Comparison of ENCODE assay signal across 8 mouse cellular contexts in the genomic region with DNA sequence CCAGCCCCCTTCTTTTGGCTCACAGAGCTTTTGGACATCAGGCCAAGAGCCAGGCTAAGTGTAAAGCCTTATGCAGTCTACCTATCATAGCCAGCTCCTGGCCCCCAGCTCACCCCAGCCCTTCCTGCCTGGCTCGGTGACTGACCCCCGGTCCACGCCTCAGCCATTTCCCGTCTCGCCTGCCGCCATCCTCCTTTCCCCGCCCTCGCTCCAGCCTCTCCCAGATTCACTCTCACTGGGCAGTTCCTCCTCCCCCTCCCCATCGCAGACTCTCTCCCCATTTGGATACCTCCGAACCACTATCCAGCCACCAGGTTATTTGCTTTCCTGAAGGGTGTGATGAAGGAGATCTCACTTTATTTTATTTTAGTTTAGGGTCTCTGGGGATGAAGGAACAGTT. TPM values are rescaled to one million over a fixed set of nuclear protein-coding genes. Genes with fewer than 3 reads are reported as not detected.
DNase-seq lines count a peak whose midpoint lies in the region; ATAC-seq and TF ChIP-seq lines count a peak whose summit lies in the region.

No protein-coding gene starts in this region.

- 0 out of 2 replicates have a peak overlapping the region, but pooled peaks have one; percentile 26 for H3K4me3 ChIP-seq in kidney, adult 2 months (ENCODE audit: insufficient read depth, low read depth, low read length)
- H3K4me3 ChIP-seq in heart, embryonic 12.5 days: peak overlapping the region; percentile 47
- H3K4me3 ChIP-seq in midbrain, embryonic 16.5 days (ENCODE audit: low read depth, low read length): no peak overlapping the region

- H3K9me3 ChIP-seq in heart, embryonic 12.5 days (replicated peaks): no peaks in the 10 kb centered on the region
- H3K9me3 ChIP-seq in midbrain, embryonic 16.5 days (replicated peaks; ENCODE audit: control insufficient read depth, low read length, poor library complexity, severe bottlenecking): no peaks in the 10 kb centered on the region

- peak; percentile 42 for DNase-seq in kidney, adult 2 months
- DNase-seq in kidney, adult 8-10 months: no peak
- peak; percentile 51 to 66 for DNase-seq in kidney, postnatal 25 days
- DNase-seq in left cerebral cortex, adult 18-20 months (ENCODE audit: low spot score in 2 of 2): no peak

- no peaks in the 10 kb centered on the region; the same call in 1 of the 2 replicates for H3K27me3 ChIP-seq in kidney, adult 2 months (replicated peaks; ENCODE audit: control insufficient read depth, insufficient read depth, low read length)
- peaks cover 67% of the 10 kb centered on the region for H3K27me3 ChIP-seq in heart, embryonic 12.5 days (replicated peaks)
- H3K27me3 ChIP-seq in midbrain, embryonic 16.5 days (ENCODE audit: control insufficient read depth, insufficient read depth, low read depth, low read length): peaks cover 55% of the 10 kb centered on the region

- no peak overlapping the region for H3K27ac ChIP-seq in kidney, adult 2 months (ENCODE audit: insufficient read depth, low read depth, low read length)
- no peak overlapping the region for H3K27ac ChIP-seq in heart, embryonic 12.5 days (ENCODE audit: poor library complexity, severe bottlenecking)
- H3K27ac ChIP-seq in midbrain, embryonic 16.5 days (ENCODE audit: low read length): no peak overlapping the region

- 0 out of 2 replicates have a peak, but pooled peaks cover 4% of the 10 kb centered on the region for H3K4me1 ChIP-seq in kidney, adult 2 months (ENCODE audit: control insufficient read depth, insufficient read depth, low read length)
- peaks cover 49% of the 10 kb centered on the region for H3K4me1 ChIP-seq in heart, embryonic 12.5 days (replicated peaks)
- peaks cover 30% of the 10 kb centered on the region for H3K4me1 ChIP-seq in midbrain, embryonic 16.5 days (ENCODE audit: control insufficient read depth, insufficient read depth, low read length)

- ATAC-seq in heart, embryonic 12.5 days (ENCODE audit: insufficient number of reproducible peaks, low FRiP score): peak; percentile 46; the same call in 1 of the 2 replicates
- ATAC-seq in midbrain, embryonic 16.5 days: no peak
- no peak for ATAC-seq in frontal cortex, adult (ENCODE audit: low TSS enrichment)
- ATAC-seq in megakaryocyte-erythroid progenitor cell, adult 5-6 weeks (replicated peaks; ENCODE audit: low FRiP score, low TSS enrichment, poor library complexity, severe bottlenecking): no peak

- WGBS in kidney, adult 2 months: 13% methylated on average over 10 of the region's 10 CpGs
- 2% methylated on average over 10 of the region's 10 CpGs for WGBS in heart, embryonic 12.5 days
- 7% methylated on average over 10 of the region's 10 CpGs for WGBS in midbrain, embryonic 16.5 days

- no peaks in the 10 kb centered on the region for H3K36me3 ChIP-seq in kidney, adult 2 months (ENCODE audit: control insufficient read depth, insufficient read depth, low read length)
- no peaks in the 10 kb centered on the region for H3K36me3 ChIP-seq in heart, embryonic 12.5 days
- H3K36me3 ChIP-seq in midbrain, embryonic 16.5 days (ENCODE audit: control insufficient read depth, insufficient read depth, low read length): no peaks in the 10 kb centered on the region

- H3K9ac ChIP-seq in heart, embryonic 12.5 days: peak overlapping the region; percentile 55; the same call in 1 of the 2 replicates
- H3K9ac ChIP-seq in midbrain, embryonic 16.5 days (ENCODE audit: low read depth, low read length): no peak overlapping the region

- no peak for TF ChIP-seq CTCF in kidney, adult 2 months (conservative IDR thresholded peaks at IDR 0.05; ENCODE audit: insufficient read depth, insufficient read length, low read depth, low read length)

- TF ChIP-seq POLR2A in kidney, adult 2 months (IDR thresholded peaks at IDR 0.05; ENCODE audit: low read depth, low read length): no peak

- H3K4me2 ChIP-seq in heart, embryonic 12.5 days: peak overlapping the region; percentile 88
- peak overlapping the region; percentile 37; the same call in 1 of the 2 replicates for H3K4me2 ChIP-seq in midbrain, embryonic 16.5 days (ENCODE audit: low read length)

RNA-seq across cellular contexts. Expression of a gene that starts 0.8 kb away (rescaled TPM):
- 1.2 and 1.5 TPM in 2 replicates for polyA plus RNA-seq in kidney, adult 2 months (2012; rRNA removed)
- polyA plus RNA-seq in heart, embryonic 12.5 days (2016; fragmentation: Nextera tagmentation; extraction: Ambion mirVana): 4.5 and 4.6 TPM in 2 replicates
- 0.36 and 0.39 TPM in 2 replicates for polyA plus RNA-seq in midbrain, embryonic 16.5 days (2015; fragmentation: Nextera tagmentation; extraction: Ambion mirVana)
- total RNA-seq in megakaryocyte-erythroid progenitor cell, adult 5-6 weeks (2014; fragmentation: Nextera tagmentation): not detected in 2 replicates
- not detected in 2 replicates for total RNA-seq in megakaryocyte-erythroid progenitor cell, adult 5-6 weeks (2017)
- total RNA-seq in left cerebral cortex, adult 18-20 months (2021): under 1 TPM; 0.21 to 0.26 TPM

RNA-seq across cellular contexts. Expression of a gene that starts 3.2 kb away (rescaled TPM):
- 6.4 and 7.1 TPM in 2 replicates for polyA plus RNA-seq in kidney, adult 2 months (2012; rRNA removed)
- 4.3 and 6.1 TPM in 2 replicates for polyA plus RNA-seq in heart, embryonic 12.5 days (2016; fragmentation: Nextera tagmentation; extraction: Ambion mirVana)
- polyA plus RNA-seq in midbrain, embryonic 16.5 days (2015; fragmentation: Nextera tagmentation; extraction: Ambion mirVana): 37.2 and 38.7 TPM in 2 replicates
- total RNA-seq in megakaryocyte-erythroid progenitor cell, adult 5-6 weeks (2014; fragmentation: Nextera tagmentation): 17.4 and 25.2 TPM in 2 replicates
- 4.3 and 9.4 TPM in 2 replicates for total RNA-seq in megakaryocyte-erythroid progenitor cell, adult 5-6 weeks (2017)
- total RNA-seq in left cerebral cortex, adult 18-20 months (2021): 10 to 100 TPM in 1 of 2 experiments, 1 to 10 TPM in 1; 8.6 to 12.9 TPM

RNA-seq across cellular contexts. Expression of a gene that starts 20.5 kb away (rescaled TPM):
- polyA plus RNA-seq in kidney, adult 2 months (2012; rRNA removed): 36.1 and 50.2 TPM in 2 replicates
- 16.9 and 17.2 TPM in 2 replicates for polyA plus RNA-seq in heart, embryonic 12.5 days (2016; fragmentation: Nextera tagmentation; extraction: Ambion mirVana)
- polyA plus RNA-seq in midbrain, embryonic 16.5 days (2015; fragmentation: Nextera tagmentation; extraction: Ambion mirVana): 27.9 and 33.5 TPM in 2 replicates
- total RNA-seq in megakaryocyte-erythroid progenitor cell, adult 5-6 weeks (2014; fragmentation: Nextera tagmentation): 8.7 and 14.5 TPM in 2 replicates
- total RNA-seq in megakaryocyte-erythroid progenitor cell, adult 5-6 weeks (2017): 5.7 and 12.0 TPM in 2 replicates
- total RNA-seq in left cerebral cortex, adult 18-20 months (2021): 10 to 100 TPM; 12.9 to 17.9 TPM

RNA-seq across cellular contexts. Expression of a gene that starts 26.5 kb away (rescaled TPM):
- 18.8 and 20.8 TPM in 2 replicates for polyA plus RNA-seq in kidney, adult 2 months (2012; rRNA removed)
- polyA plus RNA-seq in heart, embryonic 12.5 days (2016; fragmentation: Nextera tagmentation; extraction: Ambion mirVana): 9.2 and 10.3 TPM in 2 replicates
- polyA plus RNA-seq in midbrain, embryonic 16.5 days (2015; fragmentation: Nextera tagmentation; extraction: Ambion mirVana): 10.1 and 11.8 TPM in 2 replicates
- total RNA-seq in megakaryocyte-erythroid progenitor cell, adult 5-6 weeks (2014; fragmentation: Nextera tagmentation): 55.2 and 72.7 TPM in 2 replicates
- total RNA-seq in megakaryocyte-erythroid progenitor cell, adult 5-6 weeks (2017): 27.5 and 31.8 TPM in 2 replicates
- total RNA-seq in left cerebral cortex, adult 18-20 months (2021): 10 to 100 TPM; 74.3 to 77.8 TPM

RNA-seq across cellular contexts. Expression of a gene that starts 36.9 kb away (rescaled TPM):
- polyA plus RNA-seq in kidney, adult 2 months (2012; rRNA removed): 488 and 540 TPM in 2 replicates
- 1,481 and 1,517 TPM in 2 replicates for polyA plus RNA-seq in heart, embryonic 12.5 days (2016; fragmentation: Nextera tagmentation; extraction: Ambion mirVana)
- polyA plus RNA-seq in midbrain, embryonic 16.5 days (2015; fragmentation: Nextera tagmentation; extraction: Ambion mirVana): 1,165 and 1,361 TPM in 2 replicates
- total RNA-seq in megakaryocyte-erythroid progenitor cell, adult 5-6 weeks (2014; fragmentation: Nextera tagmentation): 2,322 and 3,225 TPM in 2 replicates
- total RNA-seq in megakaryocyte-erythroid progenitor cell, adult 5-6 weeks (2017): 801 and 969 TPM in 2 replicates
- total RNA-seq in left cerebral cortex, adult 18-20 months (2021): 100 to 1,000 TPM; 584 to 602 TPM

Comparison
In these comparisons a context has a peak if more than half of its experiments do, and no peak if none do; other contexts are left out.
1. DNase-seq: peak in kidney, adult 2 months (single experiment) and kidney, postnatal 25 days (2 of 2); none in kidney, adult 8-10 months (0 of 2) and left cerebral cortex, adult 18-20 months (0 of 2).